Mouse (Mus musculus) myocyte (in vitro differentiated cells): ENCODE data around the gene Rhd. TPM values are rescaled to one million over a fixed set of nuclear protein-coding genes. Genes with fewer than 3 reads are reported as not detected.
A peak's percentile ranks its signal among the peaks of the same experiment; 100 is the strongest.
"Not testable (repeated sequence)": the region's sequence is repeated elsewhere in the genome, so short reads cannot be mapped to it uniquely, and the experiment has no call there.

ENCODE experiments used
- H3K27me3 ChIP-seq: one replicate; pipeline ENCODE4 v1.6.1; 2011; ENCODE audit not compliant: control insufficient read depth, insufficient read depth, insufficient read length
- H3K36me3 ChIP-seq: one replicate; pipeline ENCODE4 v1.6.1; 2011; ENCODE audit not compliant: control insufficient read depth, insufficient read depth
- H3K4me2 ChIP-seq: one replicate; pipeline ENCODE4 v1.6.1; 2011; ENCODE audit warnings: low read depth, control low read depth
- H3K4me3 ChIP-seq: one replicate; pipeline ENCODE4 v1.5.1; 2011; ENCODE audit warnings: mild to moderate bottlenecking, control low read depth, moderate library complexity
- H3K79me2 ChIP-seq: one replicate; pipeline ENCODE4 v1.6.1; 2011; ENCODE audit not compliant: control insufficient read depth, insufficient read depth
- H3ac ChIP-seq: one replicate; pipeline ENCODE4 v1.6.1; 2011; ENCODE audit not compliant: control insufficient read depth, insufficient read length
- CEBPB ChIP-seq: IDR thresholded peaks from 2 replicates; pipeline ENCODE4 v1.6.1; 2011; ENCODE audit warnings: mild to moderate bottlenecking, moderate library complexity; ENCODE audit not compliant: poor library complexity, insufficient read depth, severe bottlenecking
- E2F4 ChIP-seq: IDR thresholded peaks from one replicate; pipeline ENCODE4 v1.6.1; 2011; ENCODE audit warnings: mild to moderate bottlenecking, control low read depth, moderate library complexity; ENCODE audit not compliant: insufficient read depth
- MAX ChIP-seq: IDR thresholded peaks from one replicate; pipeline ENCODE4 v1.6.1; 2011; ENCODE audit warnings: low read depth, mild to moderate bottlenecking, control low read depth
- MYOD1 ChIP-seq, 3 experiments: IDR thresholded peaks; one replicate each; pipeline ENCODE4 v1.6.1; 2011; ENCODE audit warnings: control low read depth in 2 of 3, low read depth in 2 of 3, mild to moderate bottlenecking in 2 of 3, moderate library complexity in 1 of 3; ENCODE audit not compliant: insufficient read length in 2 of 3, control insufficient read depth in 1 of 3
- MYOG ChIP-seq, 3 experiments: IDR thresholded peaks; one replicate each; pipeline ENCODE4 v1.6.1; 2011; ENCODE audit warnings: control low read depth in 2 of 3, low read depth in 2 of 3, mild to moderate bottlenecking in 2 of 3; ENCODE audit not compliant: insufficient read length in 2 of 3, control insufficient read depth in 1 of 3, insufficient read depth in 1 of 3
- POLR2A ChIP-seq: IDR thresholded peaks from one replicate; pipeline ENCODE4 v1.6.1; 2011; ENCODE audit warnings: low read depth, mild to moderate bottlenecking, control low read depth, moderate library complexity; ENCODE audit not compliant: insufficient read length
- POLR2AphosphoS2 ChIP-seq: IDR thresholded peaks from one replicate; pipeline ENCODE4 v1.6.1; 2011; ENCODE audit warnings: low read depth, control low read depth; ENCODE audit not compliant: insufficient read length
- REST ChIP-seq: IDR thresholded peaks from one replicate; pipeline ENCODE4 v1.6.1; 2011; ENCODE audit warnings: mild to moderate bottlenecking, control low read depth, moderate library complexity; ENCODE audit not compliant: insufficient read depth, insufficient read length
- SRF ChIP-seq: IDR thresholded peaks from one replicate; pipeline ENCODE4 v1.6.1; 2011; ENCODE audit warnings: low read depth; ENCODE audit not compliant: control insufficient read depth, insufficient read length
- TCF12 ChIP-seq: IDR thresholded peaks from one replicate; pipeline ENCODE4 v1.6.1; 2011; ENCODE audit warnings: mild to moderate bottlenecking, control low read depth; ENCODE audit not compliant: poor library complexity, insufficient read depth, severe bottlenecking
- TCF3 ChIP-seq: IDR thresholded peaks from one replicate; pipeline ENCODE4 v1.6.1; 2011; ENCODE audit warnings: low read depth, control low read depth; ENCODE audit not compliant: insufficient read length
- USF1 ChIP-seq: IDR thresholded peaks from one replicate; pipeline ENCODE4 v1.6.1; 2011; ENCODE audit warnings: low read depth, mild to moderate bottlenecking, control low read depth, moderate library complexity
- polyA plus RNA-seq: library from polyadenylated mRNA; unstranded; fragments of >200 nt; fragmentation: generic; extraction: Trizol; gene quantifications from one replicate; pipeline ENCODE4 v1.2.1, GENCODE M21; 2012; ENCODE audit warnings: missing spikeins

The Rhd gene
- polyA plus RNA-seq, 1 experiment = 0.98 TPM

GRCm38 (mm10) chr4:134897256-134897655 lies 32.9 kb downstream of the Rhd start:
- Histone ChIP-seq H3K79me2 (no peaks in the 10 kb centered on the region), H3K4me3 (no peak overlapping the region), H3ac (no peak overlapping the region), H3K27me3 (no peaks in the 10 kb centered on the region), H3K4me2 (no peak overlapping the region), H3K36me3 (peaks cover 15% of the 10 kb centered on the region)
- TF ChIP-seq CEBPB (no peak), MYOD1 (IDR thresholded peaks at IDR 0.05; ENCODE audit: control insufficient read depth in 1 of 3, insufficient read length in 2 of 3, low read depth in 2 of 3) (no peak), POLR2A (no peak), TCF3 (no peak), TCF12 (no peak), POLR2AphosphoS2 (no peak), REST (no peak), USF1 (no peak), MAX (no peak), E2F4 (no peak), SRF (no peak), MYOG (IDR thresholded peaks at IDR 0.05; ENCODE audit: control insufficient read depth in 1 of 3, insufficient read depth in 1 of 3, insufficient read length in 2 of 3, low read depth in 2 of 3) (no peak)

GRCm38 (mm10) chr4:134901126-134901525 lies 36.8 kb downstream of the Rhd start:
- H3K36me3 ChIP-seq = peaks cover 25% of the 10 kb centered on the region
- no peak overlapping the region for H3ac ChIP-seq
- H3K4me3 ChIP-seq = no peak overlapping the region
- H3K27me3 ChIP-seq = no peaks in the 10 kb centered on the region
- H3K4me2 ChIP-seq = no peak overlapping the region
- H3K79me2 ChIP-seq = no peaks in the 10 kb centered on the region
- TF ChIP-seq MYOD1 (IDR thresholded peaks at IDR 0.05; ENCODE audit: control insufficient read depth in 1 of 3, insufficient read length in 2 of 3, low read depth in 2 of 3) (no peak), SRF (no peak), MAX (no peak), REST (no peak), USF1 (no peak), TCF12 (no peak), POLR2A (no peak), CEBPB (no peak), MYOG (IDR thresholded peaks at IDR 0.05; ENCODE audit: control insufficient read depth in 1 of 3, insufficient read depth in 1 of 3, insufficient read length in 2 of 3, low read depth in 2 of 3) (no peak), E2F4 (no peak), POLR2AphosphoS2 (no peak), TCF3 (no peak)

- no peak overlapping the region for H3ac ChIP-seq
- no peak overlapping the region for H3K4me2 ChIP-seq
- peaks cover 17% of the 10 kb centered on the region for H3K36me3 ChIP-seq
- H3K79me2 ChIP-seq = no peaks in the 10 kb centered on the region
- H3K27me3 ChIP-seq = no peaks in the 10 kb centered on the region
- TF ChIP-seq MYOG (IDR thresholded peaks at IDR 0.05; ENCODE audit: control insufficient read depth in 1 of 3, insufficient read depth in 1 of 3, insufficient read length in 2 of 3, low read depth in 2 of 3) = no peak
- H3K4me3 ChIP-seq = no peak overlapping the region
These were observed 38.7 kb downstream of the Rhd start for GRCm38 (mm10) chr4:134903046-134903445.

GRCm38 (mm10) chr4:134911406-134911805 lies 47.1 kb downstream of the Rhd start:
- H3K27me3 ChIP-seq, H3ac ChIP-seq, H3K4me3 ChIP-seq, H3K4me2 ChIP-seq: not testable (repeated sequence)
- Histone ChIP-seq H3K79me2 (peaks cover 24% of the 10 kb centered on the region), H3K36me3 (peaks cover 23% of the 10 kb centered on the region)

- peak overlapping the region; percentile 67 for H3K4me3 ChIP-seq
- TF ChIP-seq POLR2AphosphoS2 (no peak), USF1 (peak; percentile 14)
- peaks cover 24% of the 10 kb centered on the region for H3K79me2 ChIP-seq
- no peaks in the 10 kb centered on the region for H3K27me3 ChIP-seq
- H3ac ChIP-seq = no peak overlapping the region
- peaks cover 23% of the 10 kb centered on the region for H3K36me3 ChIP-seq
- H3K4me2 ChIP-seq = peak overlapping the region; percentile 95
These were observed 49.1 kb downstream of the Rhd start for GRCm38 (mm10) chr4:134913413-134913812.
